Mouse (Mus musculus): ENCODE measurements around the gene Ide.

The Ide gene

DNA sequence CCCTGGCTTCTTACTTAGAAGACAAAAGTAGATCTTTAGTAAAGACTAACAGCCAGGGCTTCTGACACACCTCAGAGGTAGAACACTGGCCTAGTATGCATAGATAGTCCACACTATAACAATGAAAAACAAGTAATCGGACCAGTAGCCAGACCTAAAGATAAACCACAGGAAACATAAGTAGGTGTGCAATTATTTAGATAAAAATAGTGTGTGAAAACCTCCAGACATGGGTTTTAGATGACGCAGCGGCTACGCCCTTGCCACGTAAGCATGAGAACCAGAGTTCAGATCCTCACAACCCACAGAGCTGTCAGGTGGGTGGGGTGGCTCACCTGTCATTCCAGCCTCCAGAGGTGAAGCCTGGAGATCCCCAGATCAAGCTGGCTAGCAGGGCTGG is 4.3 kb downstream of the Ide start:
- DNase-seq (ENCODE audit: low spot score in 2 of 2), result no peak

DNA sequence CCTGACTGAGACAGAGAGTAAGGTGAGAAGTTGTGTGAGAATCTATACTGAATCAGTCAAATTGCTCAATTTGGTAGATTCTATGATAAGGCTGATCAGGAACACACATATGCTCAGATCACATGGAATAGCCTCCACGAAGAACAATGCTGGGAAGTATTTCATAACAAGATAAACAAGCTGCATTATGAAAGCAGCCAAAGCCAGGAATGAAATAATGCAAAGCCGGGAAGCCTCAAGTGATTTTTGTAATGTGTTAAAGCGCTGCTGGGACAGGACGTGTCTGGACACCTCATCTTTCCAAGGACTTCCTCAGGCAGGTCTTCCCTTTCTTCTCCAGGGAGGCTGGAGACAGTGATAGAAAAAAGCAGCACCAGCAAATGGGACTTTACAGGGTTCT is 4.9 kb downstream of the Ide start:
- no peak for DNase-seq (ENCODE audit: low spot score in 2 of 2)

DNA sequence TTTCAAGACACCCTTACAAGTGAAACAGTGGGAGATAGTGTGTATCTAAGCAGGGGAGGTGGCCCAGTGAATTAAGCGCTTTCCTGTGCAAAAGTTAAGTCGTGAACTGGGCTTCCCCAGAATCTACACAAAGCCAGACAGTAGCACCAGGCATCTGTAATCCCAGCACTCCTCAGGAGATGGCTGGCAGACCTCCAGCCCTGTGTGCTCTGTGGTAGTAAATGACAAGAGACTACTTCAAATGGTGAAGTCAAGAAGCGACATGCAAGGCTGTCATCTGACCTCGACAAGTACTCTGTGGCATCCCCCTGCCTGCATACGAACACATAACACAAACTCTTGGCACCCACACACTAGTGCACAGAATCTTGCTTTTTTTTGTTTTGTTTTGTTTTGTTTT is 10.4 kb downstream of the Ide start:
- no peak for DNase-seq (ENCODE audit: low spot score in 2 of 2)

DNA sequence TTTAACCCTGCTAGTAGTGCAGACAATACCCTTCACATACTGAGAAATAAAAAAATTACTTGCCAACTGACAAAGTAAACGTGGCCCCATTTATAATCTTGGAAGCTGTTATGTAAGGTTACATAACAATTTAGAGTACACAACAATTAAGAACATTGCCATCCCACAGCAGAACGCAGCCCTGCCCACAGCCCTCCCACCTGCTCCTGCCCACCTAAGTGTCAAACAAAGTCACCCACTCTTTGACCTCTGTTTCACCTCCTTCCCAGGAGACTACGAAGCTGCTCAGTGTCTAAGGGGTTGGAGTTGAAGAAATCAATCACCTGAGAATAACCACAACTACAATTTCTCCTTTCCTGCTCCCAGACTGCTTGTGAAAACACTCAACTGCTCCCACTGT is 14.1 kb downstream of the Ide start:
- DNase-seq (ENCODE audit: low spot score in 2 of 2), result no peak

DNA sequence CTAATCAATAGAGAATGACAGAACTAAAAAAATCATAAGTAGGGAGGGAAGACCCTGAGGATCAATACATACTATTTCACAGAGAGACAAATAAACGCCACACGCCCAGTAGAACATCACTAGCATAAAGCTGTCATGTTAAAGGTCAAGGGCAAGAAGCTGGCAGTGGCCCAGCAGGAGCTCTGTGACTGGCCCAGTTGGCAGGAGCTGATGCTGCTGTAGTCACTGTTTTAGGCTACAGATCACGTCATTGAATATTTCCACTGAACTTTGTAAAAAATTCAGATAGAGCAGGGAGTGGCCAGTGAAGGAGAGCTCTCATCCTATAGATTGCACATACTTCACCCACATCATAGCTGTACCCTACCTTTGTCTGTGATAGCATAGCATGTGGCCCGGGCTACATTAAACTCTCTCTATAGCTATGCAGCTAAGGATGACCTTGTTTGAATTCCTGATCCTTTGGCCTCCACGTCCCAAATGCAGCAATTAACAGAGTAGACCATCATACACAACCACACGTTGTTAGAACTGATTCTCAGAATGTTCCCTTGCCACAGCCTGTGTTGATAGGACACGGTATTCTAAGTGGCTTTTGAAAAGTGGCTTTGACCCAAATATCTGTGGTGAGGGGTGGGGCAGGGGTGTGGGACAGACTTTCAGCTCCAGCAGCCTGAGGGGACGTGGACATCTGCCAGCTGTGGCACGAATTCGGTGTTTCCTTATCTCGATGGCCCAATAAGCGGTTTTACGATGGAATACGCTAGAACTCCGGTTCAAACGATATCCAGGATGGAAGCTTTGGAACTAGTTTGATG is 16.6 kb downstream of the Ide start:
- DNase-seq (ENCODE audit: low spot score in 2 of 2), result no peak

DNA sequence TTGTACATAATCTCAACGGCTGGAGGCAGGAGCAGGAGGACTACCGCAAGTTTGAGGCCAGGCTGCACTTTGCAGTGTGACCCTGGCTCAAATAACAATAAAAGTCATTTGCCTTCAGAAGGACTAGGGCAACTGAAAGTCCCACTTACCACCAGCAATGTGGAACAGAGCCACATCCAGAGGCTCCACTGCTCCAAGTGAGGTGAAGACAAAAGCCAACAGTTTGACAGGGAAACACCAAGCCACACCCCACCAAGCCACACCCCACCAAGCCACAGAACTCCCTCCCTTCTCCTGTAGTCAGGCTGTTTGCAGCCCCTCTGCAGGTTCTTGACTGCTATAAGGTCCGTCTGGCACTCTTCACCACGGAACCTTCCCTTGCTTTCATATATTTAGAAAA is 20.3 kb downstream of the Ide start:
- no peak for DNase-seq (ENCODE audit: low spot score in 2 of 2)

DNA sequence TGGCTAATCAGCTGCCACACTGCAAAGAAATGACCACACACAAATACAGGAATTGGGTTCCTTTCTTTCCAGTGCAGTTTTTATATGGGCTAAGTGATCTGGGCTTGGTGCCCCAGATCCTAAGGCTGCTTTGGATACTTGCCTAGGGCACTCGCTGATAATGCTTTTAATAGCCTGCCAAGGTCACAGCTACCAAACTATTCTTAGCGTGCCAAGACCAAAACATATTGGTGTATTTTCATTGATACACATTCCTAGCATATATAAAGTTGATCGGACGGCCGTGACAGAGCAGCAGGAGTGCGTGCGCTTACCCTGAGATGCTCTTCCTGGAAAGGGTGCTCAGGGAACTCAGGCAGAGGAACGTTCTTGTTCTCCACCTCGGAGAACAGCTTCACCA is 22.6 kb downstream of the Ide start:
- no peak for DNase-seq (ENCODE audit: low spot score in 2 of 2)

DNA sequence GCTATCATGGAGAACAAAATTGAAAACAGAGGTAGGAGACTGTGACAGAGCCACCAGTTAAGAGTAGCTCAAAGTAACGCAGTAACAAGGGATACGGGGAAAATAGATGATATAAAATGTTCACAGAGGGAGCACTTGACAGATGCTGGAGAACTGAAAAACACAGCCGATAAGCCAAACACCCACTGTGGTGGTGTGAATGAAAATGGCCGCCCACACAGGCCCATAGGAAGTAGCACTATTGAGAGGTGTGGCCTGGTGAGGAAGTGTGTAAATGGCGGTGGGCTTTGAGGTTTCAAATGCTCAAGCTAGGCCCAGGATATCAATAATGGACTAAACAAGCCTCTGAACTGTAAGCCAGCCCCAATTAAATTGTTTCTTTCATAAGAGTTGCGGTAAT is 26.2 kb downstream of the Ide start:
- DNase-seq (ENCODE audit: low spot score in 2 of 2), result no peak

DNA sequence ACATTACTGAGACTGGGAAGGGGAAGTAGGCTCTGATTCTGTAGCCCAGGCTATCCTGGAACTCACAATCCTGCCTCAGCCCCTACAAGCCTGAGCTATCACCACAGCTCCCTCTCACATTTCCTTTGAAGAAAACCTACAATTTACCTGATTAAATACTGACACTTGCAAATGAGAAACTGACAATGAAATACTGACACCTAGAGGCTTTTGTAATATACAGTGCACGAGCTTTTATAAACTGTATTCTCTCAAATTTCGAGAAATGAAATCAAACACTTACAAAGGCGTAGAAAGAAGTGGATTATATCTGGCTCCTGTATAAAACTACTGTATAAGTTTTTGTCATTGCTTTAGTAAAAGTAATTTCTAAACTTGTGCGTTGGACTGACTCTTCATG is 27.5 kb downstream of the Ide start:
- DNase-seq (ENCODE audit: low spot score in 2 of 2), result no peak

DNA sequence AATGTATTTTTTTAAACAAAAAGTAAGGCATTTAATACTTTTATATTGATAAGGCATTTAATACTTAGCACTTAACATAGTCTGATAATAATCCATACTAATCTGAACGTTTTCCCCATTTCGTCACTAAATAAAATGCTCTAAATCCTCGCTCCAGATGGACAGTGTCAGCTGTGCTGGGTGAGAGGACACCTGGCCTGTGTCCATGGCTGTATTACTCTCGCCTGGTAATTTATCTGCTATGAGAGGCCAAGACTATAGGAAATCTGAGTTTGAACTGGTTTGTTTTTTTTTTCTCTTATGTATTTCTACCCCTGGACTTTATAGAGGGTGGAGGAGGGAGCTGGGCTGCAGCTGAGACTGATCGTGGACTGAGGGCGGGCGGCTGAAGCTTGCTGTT is 28.7 kb downstream of the Ide start:
- DNase-seq (ENCODE audit: low spot score in 2 of 2), result no peak

DNA sequence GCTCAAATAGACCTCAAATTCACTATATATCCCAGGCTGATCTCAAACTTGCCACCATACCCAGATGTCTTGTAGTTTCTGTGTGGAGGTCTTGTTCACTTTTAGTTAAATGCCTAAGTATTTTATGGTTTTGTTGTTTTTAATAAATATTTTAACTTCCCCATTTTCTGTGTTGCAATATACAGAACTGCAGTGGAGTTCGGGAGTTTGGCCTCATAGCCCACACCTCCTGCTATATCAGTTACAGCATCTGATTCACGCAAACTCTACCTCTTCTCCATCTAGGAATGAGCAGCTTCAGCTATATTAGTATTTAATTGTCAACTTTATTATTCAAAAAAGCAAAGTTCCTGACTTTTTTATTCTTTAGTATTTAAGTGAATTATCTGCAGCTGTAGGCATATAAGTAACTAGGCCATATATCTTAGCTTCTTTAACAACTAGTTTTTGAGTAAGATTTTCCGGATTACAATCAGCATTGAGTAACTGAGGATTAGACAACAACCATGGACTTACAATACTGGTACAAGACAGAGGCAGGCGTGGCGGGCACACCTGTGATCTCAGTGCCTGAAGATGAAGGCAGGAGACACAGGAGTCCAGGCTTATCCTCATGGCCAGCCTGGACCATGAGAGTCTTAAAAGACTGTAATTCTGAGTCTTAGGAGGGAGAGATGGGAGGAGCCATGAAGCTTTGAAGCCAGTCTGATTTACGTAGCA is 29.7 kb downstream of the Ide start:
- no peak for DNase-seq (ENCODE audit: low spot score in 2 of 2)

DNA sequence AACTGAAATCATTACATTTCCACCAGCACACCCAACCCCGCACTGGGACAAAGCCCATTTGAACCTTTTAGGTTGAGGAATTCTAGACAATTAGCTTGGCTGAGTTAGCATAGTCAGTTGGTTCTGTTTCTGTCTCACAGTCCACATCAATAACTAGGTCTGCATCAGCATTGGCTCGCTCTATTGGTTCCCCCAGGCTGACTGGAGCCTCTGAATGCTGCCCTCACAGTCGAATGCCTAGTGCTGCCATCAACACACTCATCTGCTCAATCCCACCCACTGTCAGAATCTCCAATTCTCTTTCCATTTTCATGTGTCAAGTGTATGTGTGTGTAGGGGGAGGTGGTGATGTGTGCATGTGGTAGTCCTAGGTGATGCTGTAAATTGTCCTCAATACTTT is 31.5 kb downstream of the Ide start:
- DNase-seq (ENCODE audit: low spot score in 2 of 2), result no peak

DNA sequence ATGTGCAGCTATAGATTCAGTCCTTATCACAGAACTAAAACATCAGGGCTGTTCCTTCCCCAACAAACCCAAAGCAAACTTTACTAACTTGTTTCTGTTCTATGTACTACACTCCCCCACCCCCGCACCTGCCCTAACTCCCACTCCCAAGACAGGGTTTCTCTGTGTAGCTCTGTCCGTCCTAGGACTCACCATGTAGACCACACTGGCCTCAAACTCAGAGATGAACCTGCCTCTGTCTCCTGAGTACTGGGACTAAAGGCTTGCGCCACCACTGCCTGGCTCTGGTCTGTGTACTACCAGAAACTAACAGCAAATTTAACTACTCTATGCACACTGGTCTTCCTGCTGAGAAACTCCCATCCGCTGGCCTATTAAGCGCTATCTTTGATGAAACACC is 32.8 kb downstream of the Ide start:
- DNase-seq (ENCODE audit: low spot score in 2 of 2), result no peak

DNA sequence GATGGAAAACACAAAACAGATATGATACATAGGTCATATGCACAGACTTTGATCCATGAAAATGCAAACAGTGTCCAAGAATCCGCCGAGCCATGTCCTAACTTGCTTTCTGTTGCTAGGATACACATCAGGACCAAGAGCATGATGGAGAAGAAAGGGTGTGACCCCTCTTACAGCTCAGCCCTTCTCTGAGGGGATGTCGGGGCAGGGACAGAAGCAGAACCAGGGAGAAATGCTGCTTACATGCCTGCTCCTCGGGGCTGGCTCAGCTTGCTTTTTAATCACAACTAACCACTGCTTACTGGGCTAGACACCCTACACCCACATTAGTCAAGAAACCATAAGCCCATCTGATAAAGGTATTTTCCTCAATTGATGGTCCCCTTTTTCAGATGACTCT is 33.6 kb downstream of the Ide start:
- no peak for DNase-seq (ENCODE audit: low spot score in 2 of 2)

DNA sequence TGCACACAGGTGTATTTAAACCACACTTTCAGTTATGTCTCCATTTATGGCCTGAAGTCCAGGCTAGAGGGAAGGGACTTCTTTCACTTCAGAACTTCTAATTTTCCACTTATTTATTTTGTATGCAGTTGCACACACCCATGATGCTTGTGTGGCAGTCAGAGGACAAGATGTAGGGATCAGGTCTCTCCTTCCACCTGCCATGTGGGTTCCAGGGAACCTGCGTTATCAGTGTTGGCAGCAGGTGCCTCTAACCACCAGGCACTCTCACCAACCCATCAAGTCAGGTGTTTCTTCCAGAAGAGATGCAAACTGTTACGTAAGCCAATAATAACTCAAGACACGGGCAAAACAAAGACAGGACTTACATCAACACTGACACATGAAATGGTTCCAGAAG is 35.9 kb downstream of the Ide start:
- no peak for DNase-seq (ENCODE audit: low spot score in 2 of 2)

DNA sequence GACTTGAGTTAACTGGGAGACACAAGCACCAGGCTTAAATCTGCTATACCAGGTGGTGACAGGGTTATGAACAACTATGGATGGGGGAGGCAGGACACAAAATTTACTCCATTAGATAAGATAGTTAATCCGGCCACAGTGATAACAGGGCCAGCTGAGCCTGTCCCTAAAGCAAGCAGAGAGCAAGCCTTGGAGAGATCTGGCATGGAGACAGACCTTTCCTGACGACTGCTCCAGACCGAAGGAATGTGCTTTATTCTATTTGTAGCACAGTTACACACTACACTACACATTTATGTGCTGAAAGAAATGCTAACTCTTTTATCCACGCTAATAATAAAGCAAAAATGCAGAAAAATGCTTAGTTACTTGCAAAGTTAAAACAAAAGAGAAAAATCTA is 46.0 kb downstream of the Ide start:
- no peak for DNase-seq (ENCODE audit: low spot score in 2 of 2)

DNA sequence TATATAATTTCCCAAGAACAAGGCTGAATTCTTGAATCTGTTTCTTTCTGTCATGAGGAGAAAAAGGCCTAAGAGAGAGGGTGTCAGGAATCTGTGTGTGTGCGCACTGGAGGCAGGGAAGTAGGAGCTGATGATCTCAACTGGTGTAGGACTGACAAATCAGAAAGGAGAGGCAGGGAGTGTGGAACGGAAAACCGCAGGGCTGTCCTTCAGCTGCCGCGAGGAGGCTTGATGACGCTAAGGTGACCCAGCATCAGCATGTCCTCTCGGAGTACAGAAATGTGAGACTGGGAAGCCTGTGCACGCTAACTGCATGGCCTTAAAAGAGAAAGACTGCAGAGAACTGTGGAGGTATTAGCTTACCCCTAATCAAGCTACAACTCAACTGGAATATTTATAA is 46.7 kb downstream of the Ide start:
- DNase-seq (ENCODE audit: low spot score in 2 of 2), result no peak

DNA sequence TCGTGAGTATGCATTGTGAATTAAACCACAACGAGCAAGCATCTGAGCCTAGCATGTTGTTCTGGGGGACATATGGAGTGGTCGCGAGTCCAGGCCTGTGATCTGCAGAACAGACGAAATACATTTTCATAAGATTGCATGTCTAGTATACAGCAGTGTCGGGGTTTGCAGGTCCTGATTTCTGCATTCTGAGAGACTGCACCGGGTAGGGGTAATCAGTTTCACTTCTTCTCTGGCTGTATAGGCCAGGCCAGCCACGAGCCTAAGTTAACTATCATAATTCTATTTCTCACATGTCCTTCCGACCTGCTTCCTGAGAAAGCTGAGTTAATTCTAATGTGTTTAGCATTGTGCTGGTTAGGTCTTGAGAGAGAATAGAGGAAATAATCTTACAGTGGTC is 52.9 kb downstream of the Ide start:
- no peak for DNase-seq (ENCODE audit: low spot score in 2 of 2)

DNA sequence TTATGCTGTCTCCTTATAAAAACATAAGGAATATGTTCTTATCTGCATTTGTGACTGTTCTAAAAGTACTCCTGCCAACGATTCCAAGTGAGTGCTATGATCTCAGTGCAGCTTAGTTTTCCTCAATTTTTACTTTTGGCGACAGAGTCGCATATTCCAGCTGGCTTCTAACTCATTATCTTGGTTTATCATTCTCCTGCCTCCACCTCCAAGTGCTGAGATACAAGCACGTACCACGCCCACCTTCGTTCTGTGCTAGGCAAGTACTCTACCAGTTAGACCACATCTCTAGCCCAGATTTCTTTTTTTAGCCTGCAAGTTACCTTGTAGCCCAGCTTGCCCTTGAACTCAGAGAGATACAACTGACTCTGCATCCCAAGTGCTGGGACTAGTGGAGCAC is 54.5 kb downstream of the Ide start:
- no peak for DNase-seq (ENCODE audit: low spot score in 2 of 2)

DNA sequence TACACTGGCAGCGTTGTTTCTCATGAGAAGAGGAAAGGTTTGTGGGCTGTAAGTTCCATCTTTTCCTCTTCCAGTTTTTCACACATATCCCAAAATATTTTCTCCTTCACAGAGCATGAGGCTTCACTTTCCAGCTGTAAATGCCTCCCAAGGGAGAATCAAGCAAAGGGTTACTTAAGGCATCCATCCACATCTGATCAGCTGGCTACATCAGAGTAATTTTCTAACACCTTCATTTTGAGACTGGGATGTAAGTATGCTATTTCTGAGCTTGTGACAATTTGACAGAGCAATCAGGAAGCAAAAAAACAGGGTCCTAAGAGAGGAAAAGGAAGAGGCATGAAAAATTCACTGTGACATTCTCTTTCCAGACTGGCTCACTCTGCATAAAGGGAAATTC is 55.9 kb downstream of the Ide start:
- DNase-seq (ENCODE audit: low spot score in 2 of 2), result no peak

DNA sequence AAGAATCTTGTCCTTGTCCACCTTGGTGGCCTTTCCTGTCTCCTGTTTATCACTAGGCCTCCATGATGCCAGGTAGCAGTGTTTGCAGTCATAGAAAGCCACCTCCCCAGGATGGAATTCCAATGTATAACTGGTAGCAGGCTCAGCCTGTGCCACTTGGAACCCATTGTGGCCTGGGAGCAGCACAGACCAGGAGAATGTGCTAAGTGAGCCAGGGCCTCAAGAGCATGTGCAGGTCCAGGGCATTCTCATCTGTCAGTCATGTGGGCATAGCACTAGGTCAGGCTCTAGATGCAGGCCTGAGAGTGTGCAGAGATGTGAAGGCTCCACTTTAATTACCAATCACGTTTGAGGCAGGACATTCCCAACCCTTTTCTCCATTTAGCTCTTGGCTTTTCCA is 58.5 kb downstream of the Ide start:
- DNase-seq (ENCODE audit: low spot score in 2 of 2), result no peak

DNA sequence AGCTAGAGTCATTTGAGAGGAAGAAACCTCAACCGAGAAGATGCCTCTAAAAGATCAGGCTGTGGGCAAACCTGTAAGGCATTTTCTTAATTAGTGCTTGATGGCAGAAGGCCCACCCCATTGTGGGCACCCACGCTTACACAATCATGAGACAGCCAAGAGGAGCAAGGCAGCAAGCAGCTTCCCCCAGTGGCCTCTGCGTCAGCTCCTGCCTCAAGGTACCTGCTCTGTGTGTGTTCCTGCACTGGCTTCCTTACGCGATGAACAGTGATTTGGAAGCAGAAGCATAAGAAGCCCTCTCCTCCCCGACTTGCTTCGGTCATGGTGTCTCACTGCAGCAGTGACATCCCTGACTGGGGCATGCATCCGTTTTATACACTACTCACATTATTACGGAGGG is 62.1 kb downstream of the Ide start:
- no peak for DNase-seq (ENCODE audit: low spot score in 2 of 2)

DNA sequence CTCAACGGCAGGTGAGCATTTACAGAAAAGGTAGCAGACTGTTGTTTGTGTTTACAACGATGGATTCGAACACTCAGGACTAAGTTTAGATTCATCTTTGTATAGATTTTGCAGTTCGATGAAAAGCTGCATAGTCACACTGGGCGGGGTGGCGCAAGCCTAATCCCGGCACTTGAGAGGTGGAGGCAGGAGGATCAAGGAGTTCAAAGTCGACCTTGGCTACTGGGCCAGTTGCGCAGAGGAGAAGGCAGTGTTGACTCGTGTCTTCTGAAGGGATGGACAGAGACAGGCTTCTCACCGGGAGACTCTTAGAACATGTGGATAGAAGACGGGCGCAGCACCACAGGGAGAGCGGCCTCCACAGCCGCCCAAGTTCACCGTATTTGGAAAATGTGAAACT is 68.5 kb downstream of the Ide start:
- DNase-seq (ENCODE audit: low spot score in 2 of 2), result no peak
